Mouse (Mus musculus) olfactory bulb, adult 2 months (tissue): ENCODE data around the gene Cdk9.

Experiments used
- CTCF ChIP-seq: fragments of 200-500 bp; IDR thresholded peaks from 2 replicates; pipeline ENCODE4 v1.5.1; 2012; ENCODE audit warnings: low read depth, mild to moderate bottlenecking, low read length, moderate library complexity; ENCODE audit not compliant: insufficient read depth
- POLR2A ChIP-seq: fragments of 200-500 bp; IDR thresholded peaks from 2 replicates; pipeline ENCODE4 v1.6.1; 2012; ENCODE audit warnings: mild to moderate bottlenecking, low read depth, low read length, moderate library complexity; ENCODE audit not compliant: insufficient read depth

- TF ChIP-seq CTCF (no peak), POLR2A (no peak)
These were observed 57.0 kb downstream of the Cdk9 start for GRCm38 (mm10) chr2:32655826-32656225.
